Mouse (Mus musculus) forebrain, embryonic 16.5 days (tissue): ENCODE measurements around the gene Ccdc163. TPM values are rescaled to one million over a fixed set of nuclear protein-coding genes. Genes with fewer than 3 reads are reported as not detected.

Experiments
- polyA plus RNA-seq: library from polyadenylated mRNA; unstranded; fragments of >200 nt; fragmentation: Nextera tagmentation; extraction: Ambion mirVana; gene quantifications from 2 replicates; pipeline ENCODE4 v1.2.1, GENCODE M21; 2015

Ccdc163 gene
- polyA plus RNA-seq, 1 experiment from 2014 or later = 14.8 TPM

Other genes starting within 250 kb of the Ccdc163 start
- 54.3 and 57.3 TPM in 2 replicates for gene Mast2, start 244.3 kb upstream of the Ccdc163 start, polyA plus RNA-seq
- gene Ipp, start 201.0 kb upstream of the Ccdc163 start, polyA plus RNA-seq = 18.4 and 20.7 TPM in 2 replicates
- gene Tmem69, start 152.6 kb upstream of the Ccdc163 start, polyA plus RNA-seq = 28.3 and 30.0 TPM in 2 replicates
- 19.0 and 22.9 TPM in 2 replicates for gene Gpbp1l1, start 150.9 kb upstream of the Ccdc163 start, polyA plus RNA-seq
- gene Ccdc17, start 111.9 kb upstream of the Ccdc163 start, polyA plus RNA-seq = 1.9 and 3.6 TPM in 2 replicates
- gene Nasp, start 80.6 kb upstream of the Ccdc163 start, polyA plus RNA-seq = 127 and 131 TPM in 2 replicates
- gene Akr1a1, start 56.8 kb upstream of the Ccdc163 start, polyA plus RNA-seq = 794 and 796 TPM in 2 replicates
- 455 and 488 TPM in 2 replicates for gene Prdx1, start 23.0 kb upstream of the Ccdc163 start, polyA plus RNA-seq
- gene Mmachc, start 103 bp upstream of the Ccdc163 start, polyA plus RNA-seq = 24.9 and 27.8 TPM in 2 replicates
- 4.3 and 5.2 TPM in 2 replicates for gene Tesk2, start 12.4 kb downstream of the Ccdc163 start, polyA plus RNA-seq
- 32.6 and 36.7 TPM in 2 replicates for gene Toe1, start 99.1 kb downstream of the Ccdc163 start, polyA plus RNA-seq
- gene Mutyh, start 99.2 kb downstream of the Ccdc163 start, polyA plus RNA-seq = 8.4 and 10.2 TPM in 2 replicates
- 0.48 and 0.52 TPM in 2 replicates for gene Hpdl, start 113.2 kb downstream of the Ccdc163 start, polyA plus RNA-seq
- gene Zswim5, start 168.9 kb downstream of the Ccdc163 start, polyA plus RNA-seq = 8.8 and 9.1 TPM in 2 replicates